ENCODE assay signal across 36 mouse cellular contexts in genomic region chr6:115961743-115962142, GRCm38 (mm10). TPM values are rescaled to one million over a fixed set of nuclear protein-coding genes. Genes with fewer than 3 reads are reported as not detected.
DNase-seq lines count a peak whose midpoint lies in the region; ATAC-seq and TF ChIP-seq lines count a peak whose summit lies in the region.
"Had no signal": no experiment of that assay in that cellular context is flagged by ENCODE, and none has a peak within 500 bp of the region (broad histone marks: within the 10 kb centered on the region; RNA-seq: fewer than 3 reads in every experiment).

No protein-coding gene starts in this region.

- no peak overlapping the region for H3K4me3 ChIP-seq in embryonic facial prominence, embryonic 13.5 days
- H3K4me3 ChIP-seq in intestine, postnatal 0 days (ENCODE audit: low read depth, low read length), result no peak overlapping the region
- H3K4me3 ChIP-seq: forebrain, embryonic 13.5 days; hindbrain, embryonic 15.5 days; kidney, embryonic 15.5 days; limb, embryonic 13.5 days; megakaryocyte, embryonic 14.5 days; midbrain, embryonic 12.5 days; neural tube, embryonic 13.5 days had no signal

- no peak for TF ChIP-seq CTCF in intestine, postnatal 0 days (IDR thresholded peaks at IDR 0.05; ENCODE audit: low read depth)

- H3K4me2 ChIP-seq in embryonic facial prominence, embryonic 13.5 days, result no peak overlapping the region
- H3K4me2 ChIP-seq in intestine, postnatal 0 days (replicated peaks; ENCODE audit: low read depth), result no peak overlapping the region
- H3K4me2 ChIP-seq: forebrain, embryonic 13.5 days; hindbrain, embryonic 15.5 days; kidney, embryonic 15.5 days; limb, embryonic 13.5 days; liver, embryonic 11.5 days; neural tube, embryonic 13.5 days had no signal

- WGBS in embryonic facial prominence, embryonic 13.5 days, result 92% methylated on average over 3 of the region's 3 CpGs
- 79% methylated on average over 3 of the region's 3 CpGs for WGBS in intestine, postnatal 0 days

- peaks cover 39% of the 10 kb centered on the region for H3K36me3 ChIP-seq in embryonic facial prominence, embryonic 13.5 days
- peaks cover 29% of the 10 kb centered on the region; the same call in 1 of the 2 replicates for H3K36me3 ChIP-seq in intestine, postnatal 0 days (ENCODE audit: control insufficient read depth, insufficient read depth)
- H3K36me3 ChIP-seq: hindbrain, embryonic 15.5 days; midbrain, embryonic 12.5 days; neural tube, embryonic 13.5 days had no signal

- DNase-seq in gastrocnemius, adult 18-20 months (ENCODE audit: low spot score), result peak; percentile 45
- DNase-seq in gastrocnemius, postnatal 10 days, result no peak
- DNase-seq in 3T3-L1 (ENCODE audit: low read depth, low spot score), result peak; percentile 83
- DNase-seq in NIH3T3 (ENCODE audit: low read depth), result peak; percentile 78
- no peak for DNase-seq in adrenal gland, postnatal 36 days
- DNase-seq: adrenal gland, postnatal 14 days; gastrocnemius, postnatal 36 days; kidney, adult 18-20 months; kidney, postnatal 25 days; lung, adult 18-20 months; right cerebral cortex, postnatal 4 days; thymus, adult 18-20 months; thymus, postnatal 25 days had no signal

- H3K4me1 ChIP-seq in embryonic facial prominence, embryonic 13.5 days, result peaks cover 45% of the 10 kb centered on the region
- peaks cover 3% of the 10 kb centered on the region for H3K4me1 ChIP-seq in intestine, postnatal 0 days (replicated peaks; ENCODE audit: control insufficient read depth, insufficient read depth, low read length)

- H3K27ac ChIP-seq in embryonic facial prominence, embryonic 13.5 days, result 0 out of 2 replicates have a peak overlapping the region, but pooled peaks have one; percentile 1
- H3K27ac ChIP-seq in intestine, postnatal 0 days (ENCODE audit: low read depth, low read length), result no peak overlapping the region
- H3K27ac ChIP-seq: forebrain, embryonic 13.5 days; hindbrain, embryonic 15.5 days; kidney, embryonic 15.5 days; limb, embryonic 13.5 days; midbrain, embryonic 12.5 days; neural tube, embryonic 13.5 days; stomach, postnatal 0 days had no signal

- H3K27me3 ChIP-seq in embryonic facial prominence, embryonic 13.5 days, result peaks cover 8% of the 10 kb centered on the region; the same call in 1 of the 2 replicates
- H3K27me3 ChIP-seq in intestine, postnatal 0 days (replicated peaks; ENCODE audit: control insufficient read depth, insufficient read depth, low read length), result no peaks in the 10 kb centered on the region
- H3K27me3 ChIP-seq: forebrain, embryonic 13.5 days; hindbrain, embryonic 15.5 days; kidney, embryonic 15.5 days; neural tube, embryonic 13.5 days had no signal

- H3K9me3 ChIP-seq in embryonic facial prominence, embryonic 13.5 days, result no peaks in the 10 kb centered on the region
- no peaks in the 10 kb centered on the region for H3K9me3 ChIP-seq in intestine, postnatal 0 days (ENCODE audit: control insufficient read depth)
- H3K9me3 ChIP-seq: forebrain, embryonic 13.5 days; hindbrain, embryonic 15.5 days; kidney, embryonic 15.5 days; limb, embryonic 13.5 days; megakaryocyte, embryonic 14.5 days; midbrain, embryonic 12.5 days; neural tube, embryonic 13.5 days had no signal

- no peak for ATAC-seq in embryonic facial prominence, embryonic 13.5 days (ENCODE audit: insufficient number of reproducible peaks, insufficient read depth, low FRiP score, low TSS enrichment, low read depth)
- ATAC-seq in intestine, postnatal 0 days, result no peak
- ATAC-seq: inflammation-experienced regulatory T-cells, adult 6 months; lung, postnatal 0 days had no signal

- H3K9ac ChIP-seq in embryonic facial prominence, embryonic 13.5 days, result no peak overlapping the region
- H3K9ac ChIP-seq in intestine, postnatal 0 days (ENCODE audit: low read depth, low read length), result no peak overlapping the region
- H3K9ac ChIP-seq: forebrain, embryonic 13.5 days; hindbrain, embryonic 15.5 days; kidney, embryonic 15.5 days; limb, embryonic 13.5 days; midbrain, embryonic 12.5 days; neural tube, embryonic 13.5 days had no signal

RNA-seq across cellular contexts. Expression of gene H1foo, which starts 17.0 kb away (rescaled TPM):
- not detected for total RNA-seq in gastrocnemius, adult 18-20 months (2021)
- total RNA-seq in gastrocnemius, postnatal 10 days (2021), result not detected
- polyA plus RNA-seq in embryonic facial prominence, embryonic 13.5 days (2015; fragmentation: Nextera tagmentation; extraction: Ambion mirVana), result not detected in 2 replicates
- not detected in 2 replicates for polyA plus RNA-seq in intestine, postnatal 0 days (2015; fragmentation: Nextera tagmentation; extraction: Ambion mirVana)
- not detected for total RNA-seq in adrenal gland, postnatal 36 days (2021)
- total RNA-seq: adrenal gland, postnatal 14 days; common myeloid progenitor, adult 5-6 weeks; gastrocnemius, postnatal 36 days; heart, adult 8-10 months; hematopoietic stem cell, adult 5-6 weeks; layer of hippocampus, adult 18-20 months; layer of hippocampus, postnatal 10 days; left cerebral cortex, adult 18-20 months; left cerebral cortex, postnatal 36 days; midbrain, postnatal 0 days had no signal
- polyA plus RNA-seq: forebrain, embryonic 13.5 days; heart, embryonic 16.5 days; hindbrain, embryonic 15.5 days; inflammation-experienced regulatory T-cells, adult 6 months; kidney, embryonic 15.5 days; limb, embryonic 13.5 days; liver, embryonic 11.5 days; lung, postnatal 0 days; midbrain, embryonic 12.5 days; midbrain, postnatal 0 days; neural tube, embryonic 13.5 days; spleen, adult 2 months; stomach, postnatal 0 days had no signal

RNA-seq across cellular contexts. Expression of gene Rho, which starts 30.2 kb away (rescaled TPM):
- under 1 TPM in 1 of 2 experiments, not detected in 1; 0.05 TPM for total RNA-seq in gastrocnemius, adult 18-20 months (2021)
- under 1 TPM; 0.19 to 0.32 TPM for total RNA-seq in gastrocnemius, postnatal 10 days (2021)
- polyA plus RNA-seq in embryonic facial prominence, embryonic 13.5 days (2015; fragmentation: Nextera tagmentation; extraction: Ambion mirVana), result 0.14 and 0.43 TPM in 2 replicates
- 0.16 TPM in 1 of 2 replicates, not detected in the other for polyA plus RNA-seq in intestine, postnatal 0 days (2015; fragmentation: Nextera tagmentation; extraction: Ambion mirVana)
- total RNA-seq in adrenal gland, postnatal 36 days (2021), result under 1 TPM; 0.23 to 0.59 TPM
- total RNA-seq: common myeloid progenitor, adult 5-6 weeks; gastrocnemius, postnatal 36 days; heart, adult 8-10 months had no signal
- polyA plus RNA-seq: heart, embryonic 16.5 days; liver, embryonic 11.5 days; midbrain, embryonic 12.5 days had no signal

RNA-seq across cellular contexts. Expression of gene Plxnd1, which starts 33.1 kb away (rescaled TPM):
- 10 to 100 TPM; 20.0 to 23.7 TPM for total RNA-seq in gastrocnemius, adult 18-20 months (2021)
- total RNA-seq in gastrocnemius, postnatal 10 days (2021), result 100 to 1,000 TPM in 1 of 2 experiments, 10 to 100 TPM in 1; 90.1 to 127 TPM
- 25.2 and 40.3 TPM in 2 replicates for polyA plus RNA-seq in embryonic facial prominence, embryonic 13.5 days (2015; fragmentation: Nextera tagmentation; extraction: Ambion mirVana)
- 8.2 and 9.6 TPM in 2 replicates for polyA plus RNA-seq in intestine, postnatal 0 days (2015; fragmentation: Nextera tagmentation; extraction: Ambion mirVana)
- total RNA-seq in adrenal gland, postnatal 36 days (2021), result 100 to 1,000 TPM; 140 to 167 TPM

Comparison
In these comparisons a context has a peak if more than half of its experiments do, and no peak if none do; other contexts are left out.
1. DNase-seq: peak in gastrocnemius, adult 18-20 months (single experiment), 3T3-L1 (single experiment) and NIH3T3 (single experiment); none in gastrocnemius, postnatal 10 days (single experiment) and adrenal gland, postnatal 36 days (0 of 2).